Mouse (Mus musculus) spleen, adult 2 months (tissue): ENCODE results near the gene Dnajc15. TPM values are rescaled to one million over a fixed set of nuclear protein-coding genes. Genes with fewer than 3 reads are reported as not detected.

Experiments
- DNase-seq, 2 experiments: peaks; one replicate each; pipeline versions ENCODE4 v3.0.0 to v3.0.0-alpha.2; 2012 to 2021; ENCODE audit warnings: low spot score in 2 of 2, low read depth in 1 of 2
- H3K27ac ChIP-seq: fragments of 200-500 bp; 2 replicates; pipeline ENCODE4 v1.5.1; 2012; ENCODE audit warnings: low read length, inconsistent platforms; ENCODE audit not compliant: insufficient read depth
- H3K27me3 ChIP-seq: fragments of 200-500 bp; 2 replicates; pipeline ENCODE4 v1.6.1; 2012; ENCODE audit warnings: mild to moderate bottlenecking, moderate library complexity, low read length, inconsistent platforms; ENCODE audit not compliant: control insufficient read depth, insufficient read depth
- H3K36me3 ChIP-seq: fragments of 200-500 bp; 2 replicates; pipeline ENCODE4 v1.6.1; 2012; ENCODE audit warnings: mild to moderate bottlenecking, low read length, inconsistent platforms; ENCODE audit not compliant: control insufficient read depth, insufficient read depth
- H3K4me1 ChIP-seq: fragments of 200-500 bp; 2 replicates; pipeline ENCODE4 v1.6.1; 2011; ENCODE audit warnings: inconsistent platforms; ENCODE audit not compliant: control insufficient read depth, insufficient read depth, insufficient read length
- H3K4me3 ChIP-seq: fragments of 200-500 bp; 2 replicates; pipeline ENCODE4 v1.5.1; 2011; ENCODE audit warnings: mild to moderate bottlenecking, inconsistent platforms; ENCODE audit not compliant: insufficient read depth, insufficient read length; ENCODE audit errors: extremely low read depth
- CTCF ChIP-seq: fragments of 200-500 bp; IDR thresholded peaks from 2 replicates; pipeline ENCODE4 v1.5.1; 2011; ENCODE audit warnings: mild to moderate bottlenecking, inconsistent platforms; ENCODE audit not compliant: insufficient read depth, insufficient read length, insufficient replicate concordance; ENCODE audit errors: extremely low read depth
- POLR2A ChIP-seq: fragments of 200-500 bp; IDR thresholded peaks from 2 replicates; pipeline ENCODE4 v1.6.1; 2011; ENCODE audit warnings: low read depth, low read length, inconsistent platforms
- WGBS: fragments of 180-500 bp; shearing (Covaris S2); methylation state at CpG from one replicate; pipeline ENCODE4 v1.1.7; 2018; 5-methylcytosine and 5-hydroxymethylcytosine counted together
- polyA plus RNA-seq: library from polyadenylated mRNA; depleted of rRNA; stranded (reverse); fragments of >200 nt; gene quantifications from 2 replicates; pipeline ENCODE4 v1.2.3, GENCODE M21; 2012

The Dnajc15 gene
- polyA plus RNA-seq, 1 experiment, result 4.0 TPM

DNA sequence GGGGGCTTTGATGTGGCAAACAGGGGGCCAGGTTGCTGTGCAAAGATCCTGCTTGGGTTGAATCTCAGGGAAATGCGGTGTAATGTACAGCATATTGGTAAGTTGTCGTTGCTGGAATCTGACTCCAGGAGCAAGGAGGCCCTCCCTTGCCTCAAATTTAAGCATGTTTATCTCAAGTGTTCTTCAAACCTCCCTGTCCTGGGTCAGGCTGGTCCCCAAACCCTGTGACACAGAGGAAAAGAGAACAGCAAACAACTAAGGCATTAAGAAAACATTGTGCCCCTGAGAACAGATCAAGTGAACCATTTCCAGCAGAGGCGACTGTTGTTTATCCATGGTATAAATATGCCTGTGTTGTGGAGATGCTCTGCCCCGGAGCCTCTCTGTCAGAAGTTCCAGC lies 67.1 kb downstream of the Dnajc15 start:
- Histone ChIP-seq H3K27me3 (no peaks in the 10 kb centered on the region; the same call in 1 of the 2 replicates), H3K27ac (no peak overlapping the region), H3K4me3 (no peak overlapping the region), H3K36me3 (no peaks in the 10 kb centered on the region), H3K4me1 (no peaks in the 10 kb centered on the region)
- WGBS, result 89% methylated on average over 4 of the region's 4 CpGs
- DNase-seq, result no peak
- TF ChIP-seq CTCF (no peak), POLR2A (no peak)

DNA sequence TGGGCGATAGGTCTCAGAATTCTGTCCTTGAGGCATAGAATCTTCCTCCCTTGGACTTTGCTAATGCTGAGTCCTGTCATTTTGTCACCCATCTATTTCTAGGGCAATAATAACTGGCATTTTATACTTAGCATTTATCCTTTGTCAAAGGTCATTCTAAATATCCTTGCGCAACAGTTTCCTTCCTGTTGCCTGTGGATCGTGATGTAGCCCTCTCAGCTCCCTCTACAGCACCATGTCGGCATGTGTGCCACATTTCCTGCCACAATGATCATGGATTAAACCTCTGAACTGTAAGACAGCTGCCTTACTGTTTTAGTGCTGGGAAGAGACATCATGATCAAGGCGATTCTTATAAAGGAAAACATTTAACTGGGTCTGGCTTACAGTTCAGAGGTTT lies 68.6 kb downstream of the Dnajc15 start:
- Histone ChIP-seq H3K4me3 (no peak overlapping the region), H3K27me3 (no peaks in the 10 kb centered on the region; the same call in 1 of the 2 replicates), H3K4me1 (no peaks in the 10 kb centered on the region), H3K36me3 (no peaks in the 10 kb centered on the region), H3K27ac (no peak overlapping the region)
- WGBS, result 61% methylated on average over 5 of the region's 5 CpGs
- DNase-seq, result no peak
- no peak for TF ChIP-seq POLR2A
- no peak for TF ChIP-seq CTCF

DNA sequence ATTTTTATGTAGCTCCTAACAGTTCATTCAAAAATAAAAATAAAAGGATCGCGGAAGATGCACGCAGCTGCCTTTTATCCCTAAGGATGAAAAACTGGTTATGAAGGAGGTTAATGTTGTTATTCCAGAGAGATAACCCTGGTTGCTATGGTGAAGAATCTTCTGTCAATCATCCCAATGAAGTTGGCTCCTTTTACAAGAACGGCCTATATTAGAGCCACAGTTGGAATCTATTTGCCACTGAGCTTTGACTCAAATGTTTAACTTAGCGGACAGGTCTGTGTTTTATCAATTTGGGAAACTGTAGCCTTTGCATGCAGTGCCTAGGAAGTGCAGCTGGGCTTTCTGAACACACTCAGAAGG lies 72.7 kb downstream of the Dnajc15 start:
- Histone ChIP-seq H3K4me3 (no peak overlapping the region), H3K4me1 (no peaks in the 10 kb centered on the region), H3K27me3 (no peaks in the 10 kb centered on the region), H3K27ac (no peak overlapping the region), H3K36me3 (no peaks in the 10 kb centered on the region)
- no peak for DNase-seq
- 92% methylated on average over 5 of the region's 5 CpGs for WGBS
- no peak for TF ChIP-seq POLR2A
- no peak for TF ChIP-seq CTCF

DNA sequence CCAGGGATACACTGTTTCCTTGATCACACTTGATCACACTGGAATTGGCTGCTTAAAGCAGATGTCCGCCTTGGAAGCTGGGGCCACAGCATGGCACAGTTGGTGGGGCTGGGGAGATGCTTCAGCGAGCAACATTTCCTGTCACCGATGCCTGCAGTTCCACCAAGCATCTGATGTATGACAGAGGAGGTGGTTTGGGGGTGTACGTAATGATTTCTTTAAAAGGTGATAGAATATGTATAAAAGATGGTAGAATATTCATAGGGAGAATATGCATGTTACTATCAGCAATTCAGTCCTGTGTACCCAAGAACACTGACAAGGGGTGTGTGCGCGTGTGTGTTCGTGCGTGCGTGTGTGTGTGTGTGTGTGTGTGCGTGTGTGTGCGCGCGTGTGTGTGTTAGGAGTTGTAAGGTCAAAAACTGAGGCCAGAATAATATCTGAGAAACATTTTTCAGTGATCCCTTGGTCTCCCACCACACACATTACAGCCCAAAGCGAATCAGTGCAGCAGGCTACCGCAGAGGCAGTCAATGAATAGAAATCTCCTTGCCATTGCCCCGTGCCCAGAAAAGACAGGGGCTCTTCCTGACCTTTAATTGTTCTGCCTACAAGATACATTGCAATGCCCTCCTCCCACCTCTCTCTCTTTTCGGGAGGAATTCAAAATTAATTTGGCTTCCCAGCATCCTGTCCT lies 73.2 kb downstream of the Dnajc15 start:
- Histone ChIP-seq H3K36me3 (no peaks in the 10 kb centered on the region), H3K27ac (no peak overlapping the region), H3K27me3 (no peaks in the 10 kb centered on the region), H3K4me3 (no peak overlapping the region), H3K4me1 (no peaks in the 10 kb centered on the region)
- TF ChIP-seq CTCF, result no peak
- no peak for TF ChIP-seq POLR2A
- no peak for DNase-seq
- whole genome bisulfite sequencing, result 91% methylated on average over 17 of the region's 17 CpGs

DNA sequence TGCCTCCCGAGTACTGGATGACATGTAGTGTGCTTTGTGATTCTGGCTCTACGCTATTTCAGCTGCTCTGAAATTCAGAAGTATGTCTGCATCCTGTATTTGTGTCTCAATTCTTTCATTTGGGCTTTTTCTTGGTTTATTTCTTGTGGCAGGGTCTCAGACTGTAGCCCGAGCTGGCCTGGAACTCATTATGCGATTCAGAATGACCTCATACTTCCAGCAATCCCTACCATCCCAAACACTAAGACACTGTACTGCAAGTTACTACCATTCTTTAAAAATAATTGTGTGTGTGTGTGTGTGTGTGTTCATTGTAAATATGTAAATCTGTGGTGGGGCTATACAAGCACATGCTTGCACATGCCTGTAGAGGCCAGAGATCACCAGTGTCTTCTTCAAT lies 78.4 kb downstream of the Dnajc15 start:
- no peaks in the 10 kb centered on the region for H3K36me3 ChIP-seq
- TF ChIP-seq CTCF (no peak), POLR2A (no peak)
- no peak overlapping the region for H3K27ac ChIP-seq
- 91% methylated on average over 4 of the region's 4 CpGs for WGBS
- H3K27me3 ChIP-seq, result no peaks in the 10 kb centered on the region
- no peak overlapping the region for H3K4me3 ChIP-seq
- DNase-seq, result no peak
- H3K4me1 ChIP-seq, result no peaks in the 10 kb centered on the region

DNA sequence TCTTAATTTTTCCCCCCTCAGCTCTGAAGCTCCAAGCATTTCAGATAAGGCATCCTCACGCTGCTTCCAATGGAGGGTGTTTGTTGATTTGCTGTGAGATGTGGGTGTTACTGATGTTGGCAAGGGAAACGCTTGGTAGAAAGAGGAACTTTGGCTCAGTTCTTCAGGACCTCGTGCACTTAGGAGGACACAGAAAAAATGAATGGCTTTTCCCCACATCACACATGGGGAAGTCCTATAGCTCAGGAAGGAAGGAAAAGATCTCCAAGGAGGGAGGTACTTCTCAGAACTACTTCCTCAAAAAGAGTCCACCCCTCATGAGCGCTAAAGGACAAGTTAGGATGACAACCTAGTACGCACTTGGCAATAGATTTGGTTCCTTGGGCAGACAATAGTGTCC lies 79.7 kb downstream of the Dnajc15 start:
- Histone ChIP-seq H3K4me3 (no peak overlapping the region), H3K36me3 (no peaks in the 10 kb centered on the region), H3K27ac (no peak overlapping the region), H3K4me1 (no peaks in the 10 kb centered on the region), H3K27me3 (no peaks in the 10 kb centered on the region)
- WGBS, result 32% methylated on average over 5 of the region's 5 CpGs
- TF ChIP-seq CTCF (no peak), POLR2A (no peak)
- no peak for DNase-seq

DNA sequence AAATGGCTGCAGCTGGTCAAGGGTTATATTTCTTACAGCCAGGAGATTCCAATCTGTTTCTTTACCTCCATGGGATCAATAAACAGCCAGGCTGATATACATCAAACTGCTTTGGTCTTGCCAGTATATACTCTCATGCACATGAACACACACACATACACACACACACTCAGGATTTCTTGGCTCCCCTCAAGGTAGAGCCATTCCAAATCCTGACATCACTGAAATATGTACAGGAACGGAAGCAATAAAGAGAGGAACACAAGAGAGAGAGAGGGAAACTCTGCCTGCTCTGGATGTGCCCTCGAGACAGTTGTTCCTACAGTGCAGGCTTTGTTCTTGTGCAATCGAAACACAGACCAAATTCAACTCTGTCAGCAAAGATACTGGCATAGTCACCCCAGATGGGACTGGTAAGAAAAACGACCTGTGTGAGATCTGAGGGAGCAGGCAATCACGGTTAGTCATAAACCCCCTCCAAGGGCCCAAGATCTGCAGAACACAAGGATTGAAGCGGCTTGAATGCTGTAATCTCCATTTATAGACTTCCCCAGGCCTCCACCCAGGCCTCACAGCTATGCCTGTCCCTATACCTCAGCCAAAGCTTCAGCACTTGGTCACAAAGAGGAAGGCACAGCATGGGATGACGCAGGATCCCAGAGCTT lies 80.5 kb downstream of the Dnajc15 start:
- H3K27me3 ChIP-seq, result no peaks in the 10 kb centered on the region
- no peak for DNase-seq
- no peak overlapping the region for H3K27ac ChIP-seq
- H3K36me3 ChIP-seq, result no peaks in the 10 kb centered on the region
- WGBS, result 76% methylated on average over 7 of the region's 7 CpGs
- no peaks in the 10 kb centered on the region for H3K4me1 ChIP-seq
- no peak overlapping the region for H3K4me3 ChIP-seq
- TF ChIP-seq POLR2A (no peak), CTCF (no peak)
